Mouse (Mus musculus) liver, embryonic 15.5 days (tissue): ENCODE measurements around the gene Osm. TPM values are rescaled to one million over a fixed set of nuclear protein-coding genes. Genes with fewer than 3 reads are reported as not detected.
A peak's percentile ranks its signal among the peaks of the same experiment; 100 is the strongest.

Experiments used
- ATAC-seq: fragments of 200-750 bp; cut with Nextera tagmentation; 2 replicates; pipeline ENCODE4 v1.8.0; 2017; ENCODE audit warnings: moderate number of reproducible peaks, mild to moderate bottlenecking, moderate library complexity; ENCODE audit not compliant: insufficient read depth
- H3K27ac ChIP-seq: fragments of 300-500 bp; sonication (generic); replicated peaks from 2 replicates; pipeline ENCODE4 v1.5.1; 2015; ENCODE audit warnings: mild to moderate bottlenecking, inconsistent platforms
- H3K27me3 ChIP-seq: fragments of 300-500 bp; sonication (generic); 2 replicates; pipeline ENCODE4 v1.6.1; 2015; ENCODE audit warnings: mild to moderate bottlenecking, inconsistent platforms
- H3K36me3 ChIP-seq: fragments of 300-500 bp; sonication (generic); replicated peaks from 2 replicates; pipeline ENCODE4 v1.6.1; 2015; ENCODE audit warnings: moderate library complexity, mild to moderate bottlenecking, inconsistent platforms
- H3K4me1 ChIP-seq: fragments of 300-500 bp; sonication (generic); replicated peaks from 2 replicates; pipeline ENCODE4 v1.6.1; 2015; ENCODE audit warnings: inconsistent platforms
- H3K4me2 ChIP-seq: fragments of 300-500 bp; sonication (generic); 2 replicates; pipeline ENCODE4 v1.6.1; 2015; ENCODE audit warnings: moderate library complexity, mild to moderate bottlenecking, inconsistent platforms
- H3K4me3 ChIP-seq: fragments of 300-500 bp; sonication (generic); replicated peaks from 2 replicates; pipeline ENCODE4 v1.5.1; 2015; ENCODE audit warnings: mild to moderate bottlenecking, inconsistent platforms
- H3K9ac ChIP-seq: fragments of 300-500 bp; sonication (generic); 2 replicates; pipeline ENCODE4 v1.6.1; 2015; ENCODE audit warnings: moderate library complexity, mild to moderate bottlenecking, inconsistent platforms
- H3K9me3 ChIP-seq: fragments of 300-500 bp; sonication (generic); replicated peaks from 2 replicates; pipeline ENCODE4 v1.6.1; 2016; ENCODE audit warnings: inconsistent platforms
- WGBS: fragments of 180-500 bp; shearing (Covaris S2); methylation state at CpG from one replicate; pipeline ENCODE4 v1.1.7; 2015; ENCODE audit warnings: mixed read lengths; ENCODE audit not compliant: insufficient replicate concordance; 5-methylcytosine and 5-hydroxymethylcytosine counted together
- polyA plus RNA-seq: library from polyadenylated mRNA; unstranded; fragments of >200 nt; fragmentation: Nextera tagmentation; extraction: Ambion mirVana; gene quantifications from 2 replicates; pipeline ENCODE4 v1.2.1, GENCODE M21; 2015

The Osm gene
- polyA plus RNA-seq, 1 experiment from 2014 or later: 0.50 TPM

GRCm38 (mm10) chr11:4240151-4240550 is 3.9 kb downstream of the Osm start:
- Histone ChIP-seq H3K9ac (no peak overlapping the region), H3K36me3 (peaks cover 5% of the 10 kb centered on the region; the same call in 1 of the 2 replicates), H3K9me3 (no peaks in the 10 kb centered on the region), H3K4me3 (no peak overlapping the region), H3K27ac (no peak overlapping the region), H3K4me2 (no peak overlapping the region), H3K27me3 (no peaks in the 10 kb centered on the region), H3K4me1 (peaks cover 48% of the 10 kb centered on the region)
- WGBS: 35% methylated on average over 7 of the region's 7 CpGs
- no peak for ATAC-seq

- Histone ChIP-seq H3K4me2 (no peak overlapping the region), H3K9ac (no peak overlapping the region), H3K4me3 (no peak overlapping the region), H3K9me3 (no peaks in the 10 kb centered on the region), H3K36me3 (peaks cover 5% of the 10 kb centered on the region; the same call in 1 of the 2 replicates), H3K4me1 (peaks cover 47% of the 10 kb centered on the region), H3K27me3 (no peaks in the 10 kb centered on the region), H3K27ac (no peak overlapping the region)
- no peak for ATAC-seq
- WGBS: 62% methylated on average over 4 of the region's 4 CpGs
These were observed 5.0 kb downstream of the Osm start for GRCm38 (mm10) chr11:4241180-4241579.

- no peaks in the 10 kb centered on the region for H3K9me3 ChIP-seq
- 70% methylated on average over 6 of the region's 6 CpGs for WGBS
- peaks cover 35% of the 10 kb centered on the region for H3K4me1 ChIP-seq
- 0 out of 2 replicates have a peak overlapping the region, but pooled peaks have one; percentile 14 for H3K27ac ChIP-seq
- no peak for ATAC-seq
- no peaks in the 10 kb centered on the region for H3K36me3 ChIP-seq
- H3K9ac ChIP-seq: no peak overlapping the region
- H3K27me3 ChIP-seq: no peaks in the 10 kb centered on the region
- H3K4me3 ChIP-seq: no peak overlapping the region
- H3K4me2 ChIP-seq: no peak overlapping the region
These were observed 9.9 kb downstream of the Osm start for GRCm38 (mm10) chr11:4246126-4246525.

GRCm38 (mm10) chr11:4246623-4247022 is 10.4 kb downstream of the Osm start:
- peaks cover 36% of the 10 kb centered on the region for H3K4me1 ChIP-seq
- no peaks in the 10 kb centered on the region for H3K27me3 ChIP-seq
- no peak overlapping the region for H3K9ac ChIP-seq
- no peak overlapping the region for H3K4me3 ChIP-seq
- no peak overlapping the region for H3K4me2 ChIP-seq
- WGBS: 39% methylated on average over 4 of the region's 4 CpGs
- no peaks in the 10 kb centered on the region for H3K36me3 ChIP-seq
- no peak overlapping the region for H3K27ac ChIP-seq
- H3K9me3 ChIP-seq: no peaks in the 10 kb centered on the region
- ATAC-seq: no peak

GRCm38 (mm10) chr11:4247201-4247959 is 11.2 kb downstream of the Osm start:
- no peak overlapping the region for H3K4me2 ChIP-seq
- no peaks in the 10 kb centered on the region for H3K27me3 ChIP-seq
- no peaks in the 10 kb centered on the region for H3K9me3 ChIP-seq
- no peak overlapping the region for H3K4me3 ChIP-seq
- H3K9ac ChIP-seq: no peak overlapping the region
- H3K4me1 ChIP-seq: peaks cover 31% of the 10 kb centered on the region
- H3K36me3 ChIP-seq: no peaks in the 10 kb centered on the region
- H3K27ac ChIP-seq: no peak overlapping the region
- WGBS: 69% methylated on average over 14 of the region's 14 CpGs
- ATAC-seq: no peak

- H3K36me3 ChIP-seq: no peaks in the 10 kb centered on the region
- WGBS: 78% methylated on average over 3 of the region's 3 CpGs
- H3K4me3 ChIP-seq: no peak overlapping the region
- no peak for ATAC-seq
- H3K9me3 ChIP-seq: no peaks in the 10 kb centered on the region
- H3K9ac ChIP-seq: no peak overlapping the region
- H3K4me1 ChIP-seq: peaks cover 31% of the 10 kb centered on the region
- no peak overlapping the region for H3K27ac ChIP-seq
- H3K27me3 ChIP-seq: no peaks in the 10 kb centered on the region
- H3K4me2 ChIP-seq: no peak overlapping the region
These were observed 12.9 kb downstream of the Osm start for GRCm38 (mm10) chr11:4249151-4249550.

- no peaks in the 10 kb centered on the region for H3K27me3 ChIP-seq
- 48% methylated on average over 7 of the region's 7 CpGs for WGBS
- H3K4me2 ChIP-seq: no peak overlapping the region
- no peak overlapping the region for H3K9ac ChIP-seq
- no peaks in the 10 kb centered on the region for H3K9me3 ChIP-seq
- no peak overlapping the region for H3K27ac ChIP-seq
- no peaks in the 10 kb centered on the region for H3K36me3 ChIP-seq
- no peak overlapping the region for H3K4me3 ChIP-seq
- peak; percentile 77 for ATAC-seq
- peaks cover 23% of the 10 kb centered on the region for H3K4me1 ChIP-seq
These were observed 14.1 kb downstream of the Osm start for GRCm38 (mm10) chr11:4250290-4250689.

GRCm38 (mm10) chr11:4251376-4251775 is 15.2 kb downstream of the Osm start:
- ATAC-seq: peak; percentile 19; the same call in 1 of the 2 replicates
- no peak overlapping the region for H3K27ac ChIP-seq
- H3K9me3 ChIP-seq: no peaks in the 10 kb centered on the region
- no peak overlapping the region for H3K9ac ChIP-seq
- no peak overlapping the region for H3K4me2 ChIP-seq
- no peaks in the 10 kb centered on the region for H3K36me3 ChIP-seq
- no peak overlapping the region for H3K4me3 ChIP-seq
- peaks cover 13% of the 10 kb centered on the region for H3K4me1 ChIP-seq
- WGBS: 27% methylated on average over 3 of the region's 3 CpGs
- H3K27me3 ChIP-seq: no peaks in the 10 kb centered on the region

GRCm38 (mm10) chr11:4252886-4253285 is 16.7 kb downstream of the Osm start:
- no peaks in the 10 kb centered on the region for H3K36me3 ChIP-seq
- H3K27me3 ChIP-seq: no peaks in the 10 kb centered on the region
- H3K4me3 ChIP-seq: no peak overlapping the region
- H3K4me1 ChIP-seq: peaks cover 21% of the 10 kb centered on the region
- no peak overlapping the region for H3K27ac ChIP-seq
- no peaks in the 10 kb centered on the region for H3K9me3 ChIP-seq
- WGBS: 43% methylated on average over 2 of the region's 2 CpGs
- H3K9ac ChIP-seq: no peak overlapping the region
- H3K4me2 ChIP-seq: no peak overlapping the region
- no peak for ATAC-seq

- no peak for ATAC-seq
- Histone ChIP-seq H3K27me3 (no peaks in the 10 kb centered on the region), H3K9me3 (no peaks in the 10 kb centered on the region), H3K4me1 (peaks cover 32% of the 10 kb centered on the region), H3K36me3 (no peaks in the 10 kb centered on the region), H3K27ac (no peak within 1 kb of the TSS), H3K9ac (no peak within 1 kb of the TSS), H3K4me3 (no peak within 1 kb of the TSS), H3K4me2 (no peak within 1 kb of the TSS)
- WGBS: 50% methylated on average over 11 of the region's 11 CpGs
These were observed 20.8 kb downstream of the Osm start, which contains the start of gene Lif for GRCm38 (mm10) chr11:4256846-4257607. Lif (plus strand) TSS chr11:4257557.

- no peaks in the 10 kb centered on the region for H3K36me3 ChIP-seq
- WGBS: 61% methylated on average over 5 of the region's 5 CpGs
- no peaks in the 10 kb centered on the region for H3K9me3 ChIP-seq
- no peak overlapping the region for H3K9ac ChIP-seq
- H3K4me3 ChIP-seq: no peak overlapping the region
- no peak overlapping the region for H3K27ac ChIP-seq
- H3K4me1 ChIP-seq: peaks cover 35% of the 10 kb centered on the region
- H3K4me2 ChIP-seq: no peak overlapping the region
- peaks cover 5% of the 10 kb centered on the region; the same call in 1 of the 2 replicates for H3K27me3 ChIP-seq
- ATAC-seq: no peak
These were observed 21.5 kb downstream of the Osm start for GRCm38 (mm10) chr11:4257756-4258155.
